Mouse (Mus musculus) erythroblast, embryonic 14.5 days (primary cell): Measurements from ENCODE around the gene Gtf2e1.

Experiments
- GATA1 ChIP-seq: IDR thresholded peaks from 2 replicates; pipeline ENCODE4 v1.6.1; 2012; ENCODE audit warnings: low read length, inconsistent platforms, mixed read lengths
- TAL1 ChIP-seq: IDR thresholded peaks from 3 replicates; pipeline ENCODE4 v1.6.1; 2012; ENCODE audit warnings: low read length, inconsistent platforms, mixed read lengths

GRCm38 (mm10) chr16:37573061-37573460 lies 33.5 kb upstream of the Gtf2e1 start:
- TF ChIP-seq GATA1 (no peak), TAL1 (no peak)
